Mouse (Mus musculus): Measurements from ENCODE around the gene Plcb3. TPM values are rescaled to one million over a fixed set of nuclear protein-coding genes. Genes with fewer than 3 reads are reported as not detected.
"Not testable (repeated sequence)": the region's sequence is repeated elsewhere in the genome, so short reads cannot be mapped to it uniquely, and the experiment has no call there.

Gene Plcb3
- polyA plus RNA-seq, 3 experiments from 2014 or later: 2.8 to 4.3 (median 3.6) TPM

DNA sequence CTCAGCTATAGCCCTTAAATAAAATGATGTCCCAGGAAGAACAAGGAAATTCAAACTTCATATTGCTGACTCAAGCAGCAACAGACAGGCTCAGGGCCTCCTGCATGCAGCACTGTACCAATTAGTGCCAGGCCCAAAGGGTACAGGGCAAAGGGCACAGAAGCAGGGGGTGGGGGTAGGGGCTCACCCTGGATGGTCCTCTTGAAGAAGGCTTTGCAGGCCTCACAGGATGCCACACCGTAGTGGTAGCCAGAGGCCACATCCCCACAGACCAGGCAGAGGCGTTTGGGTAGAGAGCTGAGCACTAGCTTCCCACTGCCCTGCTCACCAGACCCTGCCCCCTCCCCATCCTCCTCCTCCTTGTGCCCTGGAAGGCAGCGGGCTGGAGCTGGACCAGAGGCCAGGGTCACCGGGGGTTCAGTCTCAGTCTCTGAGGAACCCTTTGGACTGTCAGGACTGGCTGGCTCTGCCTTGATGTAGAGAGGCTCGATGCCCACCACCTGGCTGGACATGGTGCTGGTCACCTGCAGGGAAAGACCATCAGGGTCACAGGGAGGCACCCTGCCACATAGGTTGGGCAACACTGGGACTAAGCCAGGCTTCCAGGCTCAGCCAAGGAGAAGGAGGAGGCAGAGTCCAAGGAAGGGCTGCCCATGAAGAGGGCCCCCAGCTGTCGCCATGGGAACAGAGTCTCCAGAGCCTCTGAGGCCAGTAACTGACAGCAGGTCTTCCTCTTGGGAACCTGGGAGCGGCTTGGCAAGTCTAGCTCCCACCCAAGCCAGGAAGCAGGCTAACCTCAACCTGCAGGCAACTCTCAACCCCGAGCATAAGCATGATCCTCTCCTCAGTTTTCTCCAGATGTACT, 56.2 kb downstream of the Plcb3 start:
- no peak for ATAC-seq

DNA sequence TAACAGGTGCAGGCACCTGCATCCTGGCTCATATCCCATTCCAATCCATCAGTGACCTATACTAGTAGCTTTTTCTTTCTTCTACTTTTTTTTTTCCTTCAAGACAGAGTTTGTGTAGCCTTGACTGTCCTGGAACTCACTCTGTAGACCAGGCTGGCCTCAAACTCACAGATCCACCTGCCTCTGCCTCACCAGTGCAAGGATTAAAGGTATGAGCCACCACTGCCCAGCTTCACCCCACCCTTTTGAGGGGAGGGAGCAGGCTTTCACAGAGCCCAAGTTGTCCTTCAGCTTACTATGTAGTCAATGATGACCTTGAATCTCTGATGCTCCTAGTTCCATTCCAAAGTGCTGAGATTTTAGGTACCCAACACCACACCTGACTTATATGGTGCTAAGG, 56.8 kb downstream of the Plcb3 start:
- no peak for ATAC-seq

GRCm38 (mm10) chr19:6918321-6918720, 57.9 kb downstream of the Plcb3 start:
- no peak for ATAC-seq

DNA sequence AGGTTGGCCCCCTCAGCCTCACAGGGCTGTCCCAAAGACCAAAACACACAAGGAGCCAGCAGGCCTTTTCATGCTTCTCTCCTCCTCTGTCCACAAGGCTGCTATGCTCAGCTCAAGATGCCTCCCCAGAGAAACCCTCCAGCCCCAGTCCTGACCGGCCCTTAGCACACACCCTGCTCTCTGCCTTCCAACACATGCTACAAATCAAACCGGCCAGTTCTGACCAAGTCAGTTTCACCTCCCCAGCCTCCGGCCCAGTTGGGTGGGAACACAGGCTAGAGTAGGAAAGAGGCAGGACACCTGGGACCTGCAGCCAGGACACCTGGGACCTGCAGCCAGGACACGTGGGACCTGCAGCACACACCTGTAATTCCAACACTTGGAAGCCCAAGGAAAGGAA, 59.8 kb downstream of the Plcb3 start:
- no peak for ATAC-seq

GRCm38 (mm10) chr19:6915276-6915675, 61.0 kb downstream of the Plcb3 start:
- ATAC-seq: no peak

GRCm38 (mm10) chr19:6914540-6914939, 61.7 kb downstream of the Plcb3 start:
- ATAC-seq: no peak

DNA sequence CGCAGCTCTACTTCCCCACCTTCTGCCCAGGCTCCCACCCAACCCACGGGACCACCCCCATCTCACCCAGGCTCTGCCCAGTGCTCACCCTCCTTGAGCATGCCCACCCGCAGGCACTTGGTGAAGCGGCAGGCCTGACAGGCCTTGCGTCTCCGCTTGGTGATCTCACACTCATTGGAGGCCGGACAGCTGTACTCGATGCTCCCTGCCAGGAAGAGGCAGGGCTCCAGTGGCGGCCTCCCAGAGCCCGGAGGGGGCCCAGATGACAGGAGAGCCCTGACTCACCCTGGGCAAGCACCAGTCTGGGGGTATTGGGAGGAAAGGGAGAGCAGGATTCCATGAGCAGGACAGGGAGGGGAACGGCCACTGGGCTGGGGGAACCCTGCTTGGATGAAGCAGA, 62.3 kb downstream of the Plcb3 start:
- ATAC-seq: no peak

DNA sequence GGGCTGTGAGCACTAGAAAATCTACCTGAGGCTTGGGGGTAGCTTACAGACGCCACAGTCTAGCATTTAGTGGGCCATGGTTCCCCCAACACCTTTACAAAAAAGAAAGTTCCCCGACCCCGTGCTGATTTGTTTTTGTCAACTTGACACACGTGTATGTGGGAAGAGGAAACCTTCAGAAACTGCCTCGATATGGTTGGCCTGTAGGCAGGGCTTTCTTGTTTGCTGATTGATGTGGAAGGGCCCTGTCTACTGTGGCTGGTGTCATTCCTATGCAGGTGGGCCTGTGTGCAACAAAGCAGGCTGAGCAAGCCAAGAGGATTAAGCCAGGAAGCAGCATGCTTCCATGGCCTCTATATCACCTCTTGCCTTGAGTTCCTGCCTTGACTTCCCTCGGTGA, 63.2 kb downstream of the Plcb3 start:
- no peak for ATAC-seq

DNA sequence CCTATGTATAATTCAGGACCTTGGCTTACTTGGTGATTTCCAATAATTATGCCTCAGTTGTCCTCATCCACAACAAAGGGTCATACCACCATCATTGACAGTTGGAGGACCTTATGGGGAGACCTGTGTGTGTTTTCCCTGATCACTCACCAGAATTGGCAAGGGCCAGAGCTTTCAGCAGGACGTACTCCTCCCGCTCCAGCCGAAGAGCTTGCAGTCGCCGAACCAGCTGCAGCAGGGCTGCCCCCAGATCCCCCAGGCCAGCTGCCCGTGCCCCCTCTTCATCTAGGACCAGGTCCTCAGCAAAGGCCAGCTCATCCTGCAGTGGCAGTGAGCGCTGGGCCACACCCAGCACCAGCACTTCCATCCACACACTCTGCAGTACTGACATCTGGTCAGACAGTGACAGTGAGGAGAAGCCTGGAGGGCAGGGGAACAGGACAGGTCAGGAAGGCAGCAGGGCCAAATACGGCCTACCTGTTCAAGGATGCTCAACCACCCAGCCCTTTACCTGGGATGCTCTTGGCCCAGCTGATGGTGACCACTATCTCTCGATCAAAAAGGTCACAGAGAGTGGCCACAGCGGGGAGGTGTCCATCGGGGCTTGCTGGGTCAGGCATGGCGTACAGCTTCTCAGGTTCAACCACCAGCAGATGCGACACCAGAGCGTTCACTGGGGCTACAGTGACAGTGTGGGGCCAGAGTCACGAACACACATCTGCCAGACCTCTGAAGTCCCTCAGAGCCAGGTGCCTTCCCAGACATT, 63.9 kb downstream of the Plcb3 start:
- no peak for ATAC-seq

GRCm38 (mm10) chr19:6911101-6912074, 64.9 kb downstream of the Plcb3 start:
- no peak for ATAC-seq

- not testable (repeated sequence) for ATAC-seq
Observed at GRCm38 (mm10) chr19:6910306-6910705, 66.0 kb downstream of the Plcb3 start.

GRCm38 (mm10) chr19:6909507-6910289, 66.6 kb downstream of the Plcb3 start, which contains the start of the genes Trmt112 and Prdx5:
Trmt112 (plus strand) TSS chr19:6909698.
Prdx5 (minus strand) TSS chr19:6910106.
- peak; percentile 87 for ATAC-seq

DNA sequence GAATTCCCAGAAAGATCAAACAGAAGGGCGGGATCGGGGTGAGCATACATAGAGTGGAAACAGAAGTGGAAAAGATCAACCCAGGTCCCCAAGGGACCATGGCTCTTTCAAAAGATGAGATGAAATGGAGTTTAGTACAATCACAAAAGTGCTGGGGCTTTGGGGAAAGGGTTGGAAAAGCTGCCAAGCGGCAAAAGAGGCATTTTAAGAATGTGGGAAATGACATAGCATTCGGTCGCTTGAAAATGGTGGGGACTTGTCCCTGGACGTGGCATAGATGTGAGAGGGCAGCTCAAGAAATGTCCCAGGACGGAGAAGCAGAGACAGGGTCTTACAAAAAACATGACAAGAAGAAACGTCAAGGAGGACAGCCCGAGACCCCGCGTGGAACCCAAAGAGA, 67.2 kb downstream of the Plcb3 start:
- no peak for ATAC-seq

- no peak for ATAC-seq
Observed at GRCm38 (mm10) chr19:6907811-6908540, 68.3 kb downstream of the Plcb3 start.

GRCm38 (mm10) chr19:6907094-6907493, 69.2 kb downstream of the Plcb3 start:
- ATAC-seq: no peak

GRCm38 (mm10) chr19:6906199-6906598, 70.1 kb downstream of the Plcb3 start:
- no peak for ATAC-seq

DNA sequence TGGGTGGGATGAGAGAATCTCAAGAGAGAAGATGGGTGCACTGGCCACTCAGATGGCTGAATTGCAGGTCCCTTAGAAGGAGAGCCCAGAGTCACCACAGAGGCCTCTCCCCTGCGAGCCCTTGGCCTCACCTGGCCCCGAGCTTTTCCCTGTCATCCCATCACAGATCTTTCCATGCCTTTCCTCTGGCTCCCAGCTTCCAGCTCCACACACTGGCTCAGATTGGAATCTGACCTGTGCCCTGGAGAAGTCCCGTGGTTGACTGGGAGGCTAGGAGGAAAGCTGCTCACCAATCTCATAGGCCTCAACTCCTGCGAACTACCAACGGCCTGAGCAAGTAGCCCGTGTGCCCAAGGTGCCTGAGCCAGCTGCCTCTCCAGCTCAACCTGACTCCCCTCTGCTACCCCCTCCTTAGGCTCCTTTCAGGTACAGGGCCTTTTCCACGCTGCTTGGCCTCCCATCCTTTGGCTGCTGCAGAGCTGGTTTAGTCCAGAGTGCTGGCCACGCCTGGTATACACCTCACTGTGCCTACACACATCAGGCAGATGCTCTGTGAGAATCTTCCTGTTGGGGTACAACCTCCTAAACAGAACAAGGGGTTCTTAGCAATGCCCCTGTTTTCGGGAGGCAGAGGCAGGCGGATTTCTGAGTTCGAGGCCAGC, 70.6 kb downstream of the Plcb3 start:
- no peak for ATAC-seq

DNA sequence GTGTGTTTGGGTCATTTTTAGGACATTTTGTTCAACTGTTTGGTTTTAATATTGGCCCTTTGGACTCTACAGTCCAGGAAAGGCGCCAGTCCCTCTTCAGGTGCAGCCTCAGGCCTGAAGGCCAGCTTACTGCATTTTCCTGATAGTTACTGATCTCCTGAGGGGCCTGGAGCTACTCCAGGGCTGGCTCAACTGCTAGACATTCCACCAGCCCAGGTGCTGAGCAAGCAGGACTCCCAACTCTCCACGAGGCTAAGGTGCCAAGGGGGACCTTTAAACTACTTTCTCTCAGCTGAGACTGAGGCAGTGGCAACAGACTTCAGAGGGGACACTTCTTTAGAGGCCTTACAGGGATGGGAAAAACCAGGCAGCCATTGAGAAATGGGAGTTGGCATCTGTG, 71.4 kb downstream of the Plcb3 start:
- ATAC-seq: no peak

GRCm38 (mm10) chr19:6903031-6903430, 73.2 kb downstream of the Plcb3 start:
- ATAC-seq: no peak

Measured in inflammation-experienced regulatory T-cells, adult 6 months (primary cell).